Mouse (Mus musculus) macrophage (primary cell): ENCODE measurements around the gene Ptrh2. TPM values are rescaled to one million over a fixed set of nuclear protein-coding genes. Genes with fewer than 3 reads are reported as not detected.
"Not testable (repeated sequence)": the region's sequence is repeated elsewhere in the genome, so short reads cannot be mapped to it uniquely, and the experiment has no call there.

Source experiments
- H3K27ac ChIP-seq: fragments of 350-480 bp; formaldehyde crosslinking; 2 replicates; pipeline ENCODE4 v1.9.0; 2021
- H3K36me3 ChIP-seq: fragments of 350-480 bp; formaldehyde crosslinking; 2 replicates; pipeline ENCODE4 v1.9.0; 2021; ENCODE audit errors: inconsistent target
- H3K4me3 ChIP-seq: fragments of 350-480 bp; formaldehyde crosslinking; 2 replicates; pipeline ENCODE4 v1.9.0; 2021; ENCODE audit errors: inconsistent target
- H3K79me2 ChIP-seq: fragments of 350-480 bp; formaldehyde crosslinking; 2 replicates; pipeline ENCODE4 v1.9.0; 2021; ENCODE audit errors: inconsistent target
- WGBS: methylation state at CpG from one replicate; pipeline ENCODE4 v1.1.7; 2026; ENCODE audit warnings: inconsistent platforms; ENCODE audit not compliant: missing documents; 5-methylcytosine and 5-hydroxymethylcytosine counted together
- polyA plus RNA-seq: library from polyadenylated mRNA; stranded (reverse); fragments of 250-400 nt; gene quantifications from 3 replicates; pipeline ENCODE4 v1.2.4, GENCODE M21; 2018; ENCODE audit warnings: inconsistent platforms

Ptrh2 gene
- polyA plus RNA-seq, 1 experiment from 2014 or later, result 4.8 TPM

DNA sequence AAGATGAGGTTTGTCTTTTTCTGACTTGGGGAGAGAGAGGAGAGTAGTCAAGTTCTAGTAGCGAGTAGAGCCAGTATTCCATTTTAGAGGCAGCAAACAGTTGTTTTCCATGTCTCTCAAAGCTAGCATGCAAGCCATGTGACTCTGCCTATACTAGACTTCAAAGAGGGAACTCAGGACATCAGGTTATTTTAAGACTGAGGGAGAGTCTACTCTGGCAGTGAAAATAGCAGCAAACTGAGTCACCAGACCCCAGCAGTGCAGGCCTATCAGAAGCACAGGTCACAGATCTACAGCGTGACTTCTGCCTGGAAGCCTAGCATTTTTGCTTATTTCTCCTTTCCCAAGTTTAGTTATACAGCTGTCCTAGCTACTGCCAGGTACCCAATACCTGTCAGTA, 47.7 kb downstream of the Ptrh2 start:
- H3K4me3 ChIP-seq, result no peak overlapping the region
- H3K79me2 ChIP-seq, result peaks cover 100% of the 10 kb centered on the region
- 71% methylated on average over 2 of the region's 2 CpGs for WGBS
- peak overlapping the region; percentile 52 for H3K27ac ChIP-seq
- H3K36me3 ChIP-seq, result peaks cover 54% of the 10 kb centered on the region

DNA sequence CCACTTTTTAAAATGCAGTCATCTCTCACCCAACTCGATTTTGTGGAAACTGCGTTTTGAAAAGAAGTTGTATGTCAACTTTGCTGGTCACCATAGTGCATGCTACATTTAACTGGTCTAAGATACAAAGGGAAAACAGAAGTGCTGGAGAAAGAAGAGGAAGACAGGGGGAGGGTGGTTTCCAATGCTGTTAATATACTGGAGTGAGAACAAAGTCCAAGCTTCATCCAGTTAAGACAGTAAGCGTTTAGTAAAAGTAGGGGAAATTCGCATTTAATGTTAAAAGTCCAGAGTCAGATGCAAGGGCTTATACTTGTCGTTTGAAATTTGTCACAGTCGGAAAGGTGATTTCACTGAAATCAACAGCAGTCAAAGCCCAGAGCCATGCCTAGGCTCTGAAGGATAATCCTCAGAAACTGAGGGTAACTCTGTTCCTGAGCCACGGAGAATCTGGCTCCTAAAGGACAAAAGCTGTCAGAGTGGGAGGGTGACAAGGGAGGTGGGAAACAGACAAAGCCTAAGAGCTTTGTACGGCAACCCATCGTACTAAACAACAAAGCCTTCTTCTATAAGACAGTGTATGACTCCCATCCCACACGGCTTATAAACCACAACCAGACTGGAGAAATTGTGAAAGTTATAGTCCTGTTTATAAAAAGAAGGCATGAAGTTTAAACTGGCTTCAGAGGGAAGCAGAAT, 50.6 kb downstream of the Ptrh2 start:
- peaks cover 49% of the 10 kb centered on the region for H3K36me3 ChIP-seq
- no peak overlapping the region for H3K4me3 ChIP-seq
- WGBS, result 78% methylated on average over 9 of the region's 10 CpGs
- peaks cover 100% of the 10 kb centered on the region for H3K79me2 ChIP-seq
- no peak overlapping the region for H3K27ac ChIP-seq

DNA sequence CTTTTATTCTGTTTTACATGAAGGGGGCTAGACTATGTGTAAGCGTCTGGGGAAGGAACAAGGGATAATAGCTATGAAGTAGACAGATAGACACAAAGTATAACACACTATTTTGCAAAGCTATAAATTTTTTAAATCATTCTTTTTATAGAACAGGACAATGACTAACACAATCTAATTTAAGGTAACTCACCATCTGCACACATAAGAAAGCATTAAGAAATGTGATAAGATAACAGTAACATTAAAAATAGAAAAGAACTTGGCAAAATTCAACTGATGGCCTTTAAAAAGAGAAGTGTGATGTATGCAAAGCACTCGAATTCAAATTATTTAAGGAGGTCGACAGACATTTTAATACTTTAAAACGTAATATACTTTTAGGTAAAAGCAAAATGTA, 51.2 kb downstream of the Ptrh2 start:
- peaks cover 43% of the 10 kb centered on the region for H3K36me3 ChIP-seq
- peaks cover 100% of the 10 kb centered on the region for H3K79me2 ChIP-seq
- 94% methylated on average over 4 of the region's 4 CpGs for WGBS
- H3K27ac ChIP-seq, result no peak overlapping the region
- no peak overlapping the region for H3K4me3 ChIP-seq

DNA sequence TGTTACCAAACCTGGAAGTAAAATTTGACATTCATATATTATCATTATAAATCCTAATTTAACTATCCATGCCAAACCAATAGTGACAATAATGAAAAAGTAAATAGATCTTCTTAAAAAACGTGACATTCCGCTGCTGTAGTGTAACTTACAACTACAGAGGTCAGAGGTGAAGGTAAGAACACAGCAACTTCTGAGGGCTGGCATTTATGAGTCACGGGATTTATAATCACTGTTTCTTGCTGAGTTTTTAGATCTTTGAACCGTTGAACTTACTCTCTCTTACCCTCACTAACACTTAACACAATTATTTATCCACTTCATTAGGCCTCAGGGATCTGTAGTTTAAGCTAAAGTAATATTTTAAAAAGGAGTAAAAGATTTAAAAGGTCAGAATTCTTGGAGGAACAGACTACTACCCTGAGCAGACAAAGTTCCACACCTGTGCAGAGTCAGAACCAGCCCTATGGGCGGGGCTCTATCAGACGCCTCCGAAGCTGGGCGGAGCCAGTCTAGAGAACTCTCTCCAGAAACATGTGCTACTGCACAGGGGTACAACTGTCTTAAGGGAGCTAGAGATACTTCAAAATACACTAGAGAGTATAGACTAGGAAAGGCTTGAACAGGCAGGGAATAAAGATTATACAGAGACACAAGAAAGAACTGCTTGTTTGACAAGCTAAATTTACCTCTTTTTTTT, 53.7 kb downstream of the Ptrh2 start:
- H3K4me3 ChIP-seq, result no peak overlapping the region
- 90% methylated on average over 7 of the region's 8 CpGs for WGBS
- H3K27ac ChIP-seq, result no peak overlapping the region
- peaks cover 26% of the 10 kb centered on the region for H3K36me3 ChIP-seq
- peaks cover 100% of the 10 kb centered on the region for H3K79me2 ChIP-seq

DNA sequence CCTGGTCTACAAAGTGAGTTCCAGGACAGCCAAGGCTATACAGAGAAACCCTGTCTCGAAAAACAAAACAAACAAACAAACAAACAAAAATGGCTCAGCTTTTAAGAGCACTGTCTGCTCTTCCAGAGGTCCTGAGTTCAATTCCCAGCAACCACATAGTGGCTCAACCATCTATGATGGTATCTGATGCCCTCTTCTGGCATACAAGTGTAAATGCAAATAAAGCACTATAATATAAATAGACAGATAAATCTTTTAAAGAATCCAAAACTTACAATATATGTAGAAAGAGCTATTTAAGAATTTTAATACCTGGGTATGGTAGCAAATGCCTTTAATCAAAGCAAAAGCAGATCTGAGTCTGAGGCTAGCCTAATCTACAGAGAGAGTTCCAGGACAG, 54.5 kb downstream of the Ptrh2 start:
- not testable (repeated sequence) for H3K4me3 ChIP-seq
- peak overlapping the region; percentile 54 for H3K27ac ChIP-seq
- peaks cover 100% of the 10 kb centered on the region for H3K79me2 ChIP-seq
- 100% methylated on average over 1 of the region's 1 CpGs for WGBS
- peaks cover 24% of the 10 kb centered on the region; the same call in 1 of the 2 replicates for H3K36me3 ChIP-seq

DNA sequence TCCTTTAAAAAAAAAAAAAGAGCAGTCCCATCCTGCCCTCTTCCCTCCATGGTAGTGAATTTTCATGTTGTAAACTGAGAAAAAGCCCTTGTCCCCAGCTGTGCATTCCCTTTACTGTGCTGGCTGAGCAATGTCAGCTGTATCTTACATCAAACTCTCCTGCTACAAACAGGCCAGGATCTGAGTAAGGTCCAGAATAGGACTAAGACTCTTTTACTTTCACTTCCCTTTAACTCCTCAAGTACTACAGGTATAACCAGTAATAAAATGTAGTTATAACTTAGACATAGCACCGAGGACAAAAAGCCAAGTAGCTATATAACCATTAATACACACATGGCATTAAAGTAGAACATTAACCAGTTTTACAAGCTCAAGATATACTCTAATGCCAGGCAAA, 55.2 kb downstream of the Ptrh2 start:
- Histone ChIP-seq H3K27ac (peak overlapping the region; percentile 54), H3K79me2 (peaks cover 100% of the 10 kb centered on the region), H3K4me3 (no peak overlapping the region), H3K36me3 (peaks cover 21% of the 10 kb centered on the region; the same call in 1 of the 2 replicates)
- 0% methylated on average over 1 of the region's 1 CpGs for WGBS

DNA sequence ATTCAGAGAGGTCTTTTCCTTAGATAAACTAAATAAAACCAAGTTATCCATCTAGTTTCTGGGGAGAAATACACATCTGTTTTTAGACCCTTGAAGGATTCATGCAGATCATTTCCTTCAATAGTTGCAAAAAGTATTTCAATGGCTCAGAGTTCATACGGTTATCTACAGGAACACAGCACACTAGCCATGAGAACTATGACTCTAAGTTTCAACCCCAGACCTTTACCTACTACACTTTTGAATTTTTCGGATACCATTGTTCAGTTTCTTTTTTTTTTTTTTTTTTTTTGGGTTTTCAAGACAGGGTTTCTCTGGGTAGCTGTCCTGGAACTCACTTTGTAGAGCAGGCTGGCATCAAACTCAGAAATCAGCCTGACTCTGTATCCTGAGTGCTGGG, 55.7 kb downstream of the Ptrh2 start:
- peaks cover 100% of the 10 kb centered on the region for H3K79me2 ChIP-seq
- peaks cover 21% of the 10 kb centered on the region; the same call in 1 of the 2 replicates for H3K36me3 ChIP-seq
- peak overlapping the region; percentile 54; the same call in 1 of the 2 replicates for H3K27ac ChIP-seq
- WGBS, result 75% methylated on average over 2 of the region's 2 CpGs
- no peak overlapping the region for H3K4me3 ChIP-seq

DNA sequence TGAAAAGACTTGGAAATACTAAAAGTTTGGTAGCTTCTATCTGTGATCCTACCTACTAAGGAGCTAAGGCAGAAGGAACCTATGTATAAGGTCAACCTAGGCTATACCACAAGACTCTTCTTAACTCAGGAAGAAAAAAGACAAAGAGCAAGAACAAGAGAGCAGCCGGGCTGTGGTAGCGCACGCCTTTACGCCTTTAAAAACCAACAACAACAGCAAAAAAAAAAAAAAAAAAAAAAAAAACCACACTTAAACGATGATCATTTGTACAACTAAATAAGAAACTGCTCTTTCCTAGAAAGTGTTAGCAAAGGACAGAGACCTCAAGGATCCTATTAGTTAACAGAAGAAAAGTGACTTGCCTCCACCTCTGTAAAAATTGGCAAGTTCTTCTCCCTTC, 57.7 kb downstream of the Ptrh2 start:
- peak overlapping the region; percentile 12; the same call in 1 of the 2 replicates for H3K27ac ChIP-seq
- WGBS, result 82% methylated on average over 5 of the region's 5 CpGs

More for the DNA sequence above, 57.7 kb downstream of the Ptrh2 start:
- Histone ChIP-seq H3K79me2 (peaks cover 100% of the 10 kb centered on the region), H3K4me3 (no peak overlapping the region), H3K36me3 (0 out of 2 replicates have a peak, but pooled peaks cover 10% of the 10 kb centered on the region)

Other genes starting within 250 kb of the Ptrh2 start
- gene Rnft1, start 199.3 kb upstream of the Ptrh2 start, polyA plus RNA-seq, result 20.8 to 32.7 TPM (median 24.7 TPM) in 3 replicates
- 14.6 to 22.7 TPM (median 16.3 TPM) in 3 replicates for gene Rps6kb1, start 139.2 kb upstream of the Ptrh2 start, polyA plus RNA-seq
- 4.1 to 5.8 TPM (median 4.5 TPM) in 3 replicates for gene Tubd1, start 139.0 kb upstream of the Ptrh2 start, polyA plus RNA-seq
- 100 to 184 TPM (median 127 TPM) in 3 replicates for gene Vmp1, start 149 bp upstream of the Ptrh2 start, polyA plus RNA-seq
- gene Cltc, start 73.6 kb downstream of the Ptrh2 start, polyA plus RNA-seq, result 342 to 483 TPM (median 367 TPM) in 3 replicates
- 7.0 to 14.6 TPM (median 11.6 TPM) in 3 replicates for gene Dhx40, start 123.8 kb downstream of the Ptrh2 start, polyA plus RNA-seq